Mouse (Mus musculus) right cerebral cortex, adult 18-20 months (tissue): ENCODE data around the gene Lhfp.
"Not testable (repeated sequence)": the region's sequence is repeated elsewhere in the genome, so short reads cannot be mapped to it uniquely, and the experiment has no call there.

Source experiments
- DNase-seq: peaks from one replicate; pipeline ENCODE4 v3.0.0; 2022; ENCODE audit warnings: mixed read lengths

Lhfp gene

GRCm38 (mm10) chr3:53221531-53222272 is 180.4 kb downstream of the Lhfp start:
- no peak for DNase-seq

- no peak for DNase-seq
Observed at GRCm38 (mm10) chr3:53224141-53224540, 182.8 kb downstream of the Lhfp start.

GRCm38 (mm10) chr3:53225774-53226173 is 184.4 kb downstream of the Lhfp start:
- no peak for DNase-seq

- no peak for DNase-seq
Observed at GRCm38 (mm10) chr3:53226223-53226622, 184.9 kb downstream of the Lhfp start.

GRCm38 (mm10) chr3:53227866-53228265 is 186.5 kb downstream of the Lhfp start:
- DNase-seq, result no peak

GRCm38 (mm10) chr3:53230562-53230961 is 189.2 kb downstream of the Lhfp start:
- no peak for DNase-seq

GRCm38 (mm10) chr3:53231112-53231511 is 189.8 kb downstream of the Lhfp start:
- DNase-seq, result no peak

- not testable (repeated sequence) for DNase-seq
Observed at GRCm38 (mm10) chr3:53232411-53232810, 191.1 kb downstream of the Lhfp start.

- DNase-seq, result no peak
Observed at GRCm38 (mm10) chr3:53234689-53235088, 193.4 kb downstream of the Lhfp start.

GRCm38 (mm10) chr3:53236471-53236870 is 195.1 kb downstream of the Lhfp start:
- no peak for DNase-seq

GRCm38 (mm10) chr3:53240150-53240549 is 198.8 kb downstream of the Lhfp start:
- no peak for DNase-seq

GRCm38 (mm10) chr3:53245571-53246208 is 204.4 kb downstream of the Lhfp start:
- no peak for DNase-seq

GRCm38 (mm10) chr3:53247102-53247501 is 205.8 kb downstream of the Lhfp start:
- no peak for DNase-seq

GRCm38 (mm10) chr3:53248158-53248874 is 207.0 kb downstream of the Lhfp start:
- DNase-seq, result no peak

- no peak for DNase-seq
Observed at GRCm38 (mm10) chr3:53252556-53252955, 211.2 kb downstream of the Lhfp start.

- DNase-seq, result no peak
Observed at GRCm38 (mm10) chr3:53253223-53253832, 212.0 kb downstream of the Lhfp start.

- no peak for DNase-seq
Observed at GRCm38 (mm10) chr3:53258657-53259158, 217.4 kb downstream of the Lhfp start.

GRCm38 (mm10) chr3:53266116-53266515 is 224.8 kb downstream of the Lhfp start:
- no peak for DNase-seq

GRCm38 (mm10) chr3:53267046-53267445 is 225.7 kb downstream of the Lhfp start:
- DNase-seq, result no peak

GRCm38 (mm10) chr3:53273220-53273619 is 231.9 kb downstream of the Lhfp start:
- DNase-seq, result no peak

- no peak for DNase-seq
Observed at GRCm38 (mm10) chr3:53277993-53278392, 236.7 kb downstream of the Lhfp start.

GRCm38 (mm10) chr3:53282005-53282404 is 240.7 kb downstream of the Lhfp start:
- DNase-seq, result not testable (repeated sequence)

- DNase-seq, result no peak
Observed at GRCm38 (mm10) chr3:53284023-53284422, 242.7 kb downstream of the Lhfp start.
